Mouse (Mus musculus): ENCODE data around the gene Ghr. TPM values are rescaled to one million over a fixed set of nuclear protein-coding genes. Genes with fewer than 3 reads are reported as not detected.

Gene Ghr
- polyA plus RNA-seq, 1 experiment from 2014 or later = 21.0 TPM

GRCm38 (mm10) chr15:3290435-3290834 is 292.9 kb downstream of the Ghr start:
- ATAC-seq (ENCODE audit: low FRiP score) = no peak

GRCm38 (mm10) chr15:3286032-3286431 is 297.3 kb downstream of the Ghr start:
- ATAC-seq (ENCODE audit: low FRiP score) = no peak
- Histone ChIP-seq H3K4me2 (replicated peaks; ENCODE audit: low read depth, low read length) (no peak overlapping the region), H3K27me3 (ENCODE audit: control insufficient read depth, insufficient read depth, low read length) (no peaks in the 10 kb centered on the region), H3K4me3 (ENCODE audit: low read depth, low read length) (no peak overlapping the region), H3K9ac (ENCODE audit: low read depth, low read length) (no peak overlapping the region), H3K4me1 (replicated peaks; ENCODE audit: control insufficient read depth, insufficient read depth, low read length) (no peaks in the 10 kb centered on the region), H3K27ac (ENCODE audit: low read depth, low read length) (no peak overlapping the region), H3K9me3 (ENCODE audit: control insufficient read depth, low read length) (no peaks in the 10 kb centered on the region), H3K36me3 (ENCODE audit: control insufficient read depth, insufficient read depth, low read length) (no peaks in the 10 kb centered on the region)
- no peak for DNase-seq (ENCODE audit: low spot score)

More at GRCm38 (mm10) chr15:3290435-3290834, 292.9 kb downstream of the Ghr start:
- no peak for DNase-seq (ENCODE audit: low spot score)
- H3K9ac ChIP-seq (ENCODE audit: low read depth, low read length) = no peak overlapping the region
- H3K36me3 ChIP-seq (ENCODE audit: control insufficient read depth, insufficient read depth, low read length) = no peaks in the 10 kb centered on the region
- H3K4me3 ChIP-seq (ENCODE audit: low read depth, low read length) = no peak overlapping the region
- no peak overlapping the region for H3K4me2 ChIP-seq (replicated peaks; ENCODE audit: low read depth, low read length)
- 89% methylated on average over 3 of the region's 3 CpGs for WGBS
- H3K27ac ChIP-seq (ENCODE audit: low read depth, low read length) = no peak overlapping the region
- H3K9me3 ChIP-seq (ENCODE audit: control insufficient read depth, low read length) = no peaks in the 10 kb centered on the region
- H3K4me1 ChIP-seq (replicated peaks; ENCODE audit: control insufficient read depth, insufficient read depth, low read length) = no peaks in the 10 kb centered on the region
- H3K27me3 ChIP-seq (ENCODE audit: control insufficient read depth, insufficient read depth, low read length) = no peaks in the 10 kb centered on the region

GRCm38 (mm10) chr15:3281737-3282136 is 301.6 kb downstream of the Ghr start:
- ATAC-seq (ENCODE audit: low FRiP score) = no peak
- Histone ChIP-seq H3K4me3 (ENCODE audit: low read depth, low read length) (no peak overlapping the region), H3K36me3 (ENCODE audit: control insufficient read depth, insufficient read depth, low read length) (no peaks in the 10 kb centered on the region), H3K9me3 (ENCODE audit: control insufficient read depth, low read length) (no peaks in the 10 kb centered on the region), H3K27me3 (ENCODE audit: control insufficient read depth, insufficient read depth, low read length) (no peaks in the 10 kb centered on the region), H3K4me1 (replicated peaks; ENCODE audit: control insufficient read depth, insufficient read depth, low read length) (no peaks in the 10 kb centered on the region), H3K9ac (ENCODE audit: low read depth, low read length) (no peak overlapping the region), H3K4me2 (replicated peaks; ENCODE audit: low read depth, low read length) (no peak overlapping the region), H3K27ac (ENCODE audit: low read depth, low read length) (no peak overlapping the region)
- 64% methylated on average over 1 of the region's 1 CpGs for WGBS
- no peak for DNase-seq (ENCODE audit: low spot score)

GRCm38 (mm10) chr15:3281216-3281615 is 302.1 kb downstream of the Ghr start:
- Histone ChIP-seq H3K4me3 (ENCODE audit: low read depth, low read length) (no peak overlapping the region), H3K4me2 (replicated peaks; ENCODE audit: low read depth, low read length) (no peak overlapping the region), H3K36me3 (ENCODE audit: control insufficient read depth, insufficient read depth, low read length) (no peaks in the 10 kb centered on the region), H3K4me1 (replicated peaks; ENCODE audit: control insufficient read depth, insufficient read depth, low read length) (no peaks in the 10 kb centered on the region), H3K27ac (ENCODE audit: low read depth, low read length) (no peak overlapping the region), H3K27me3 (ENCODE audit: control insufficient read depth, insufficient read depth, low read length) (no peaks in the 10 kb centered on the region), H3K9me3 (ENCODE audit: control insufficient read depth, low read length) (no peaks in the 10 kb centered on the region), H3K9ac (ENCODE audit: low read depth, low read length) (no peak overlapping the region)
- no peak for ATAC-seq (ENCODE audit: low FRiP score)
- no peak for DNase-seq (ENCODE audit: low spot score)

- Histone ChIP-seq H3K4me2 (replicated peaks; ENCODE audit: low read depth, low read length) (no peak overlapping the region), H3K4me3 (ENCODE audit: low read depth, low read length) (no peak overlapping the region), H3K27ac (ENCODE audit: low read depth, low read length) (no peak overlapping the region), H3K36me3 (ENCODE audit: control insufficient read depth, insufficient read depth, low read length) (no peaks in the 10 kb centered on the region), H3K9ac (ENCODE audit: low read depth, low read length) (no peak overlapping the region), H3K27me3 (ENCODE audit: control insufficient read depth, insufficient read depth, low read length) (no peaks in the 10 kb centered on the region), H3K4me1 (replicated peaks; ENCODE audit: control insufficient read depth, insufficient read depth, low read length) (no peaks in the 10 kb centered on the region), H3K9me3 (ENCODE audit: control insufficient read depth, low read length) (no peaks in the 10 kb centered on the region)
- no peak for DNase-seq (ENCODE audit: low spot score)
- WGBS = 85% methylated on average over 7 of the region's 7 CpGs
- no peak for ATAC-seq (ENCODE audit: low FRiP score)
Observed at GRCm38 (mm10) chr15:3279242-3279641, 304.1 kb downstream of the Ghr start.

GRCm38 (mm10) chr15:3277391-3277790 is 305.9 kb downstream of the Ghr start:
- Histone ChIP-seq H3K9ac (ENCODE audit: low read depth, low read length) (no peak overlapping the region), H3K27me3 (ENCODE audit: control insufficient read depth, insufficient read depth, low read length) (no peaks in the 10 kb centered on the region), H3K4me3 (ENCODE audit: low read depth, low read length) (no peak overlapping the region), H3K4me2 (replicated peaks; ENCODE audit: low read depth, low read length) (no peak overlapping the region), H3K36me3 (ENCODE audit: control insufficient read depth, insufficient read depth, low read length) (no peaks in the 10 kb centered on the region), H3K4me1 (replicated peaks; ENCODE audit: control insufficient read depth, insufficient read depth, low read length) (no peaks in the 10 kb centered on the region), H3K9me3 (ENCODE audit: control insufficient read depth, low read length) (no peaks in the 10 kb centered on the region), H3K27ac (ENCODE audit: low read depth, low read length) (no peak overlapping the region)
- DNase-seq (ENCODE audit: low spot score) = no peak
- no peak for ATAC-seq (ENCODE audit: low FRiP score)
- 92% methylated on average over 2 of the region's 2 CpGs for WGBS

GRCm38 (mm10) chr15:3273191-3273590 is 310.1 kb downstream of the Ghr start:
- ATAC-seq (ENCODE audit: low FRiP score) = no peak
- no peaks in the 10 kb centered on the region for H3K4me1 ChIP-seq (replicated peaks; ENCODE audit: control insufficient read depth, insufficient read depth, low read length)
- WGBS = 92% methylated on average over 1 of the region's 1 CpGs

GRCm38 (mm10) chr15:3271216-3271615 is 312.1 kb downstream of the Ghr start:
- Histone ChIP-seq H3K9me3 (ENCODE audit: control insufficient read depth, low read length) (no peaks in the 10 kb centered on the region), H3K4me2 (replicated peaks; ENCODE audit: low read depth, low read length) (0 out of 2 replicates have a peak overlapping the region, but pooled peaks have one; percentile 17), H3K27ac (ENCODE audit: low read depth, low read length) (no peak overlapping the region), H3K36me3 (ENCODE audit: control insufficient read depth, insufficient read depth, low read length) (no peaks in the 10 kb centered on the region), H3K4me1 (replicated peaks; ENCODE audit: control insufficient read depth, insufficient read depth, low read length) (no peaks in the 10 kb centered on the region), H3K9ac (ENCODE audit: low read depth, low read length) (no peak overlapping the region), H3K4me3 (ENCODE audit: low read depth, low read length) (0 out of 2 replicates have a peak overlapping the region, but pooled peaks have one; percentile 6), H3K27me3 (ENCODE audit: control insufficient read depth, insufficient read depth, low read length) (no peaks in the 10 kb centered on the region)
- 45% methylated on average over 6 of the region's 6 CpGs for WGBS
- ATAC-seq (ENCODE audit: low FRiP score) = 0 out of 2 replicates have a peak, but pooled peaks have one; percentile 44
- peak; percentile 19 for DNase-seq (ENCODE audit: low spot score)

More at GRCm38 (mm10) chr15:3273191-3273590, 310.1 kb downstream of the Ghr start:
- Histone ChIP-seq H3K36me3 (ENCODE audit: control insufficient read depth, insufficient read depth, low read length) (no peaks in the 10 kb centered on the region), H3K9ac (ENCODE audit: low read depth, low read length) (no peak overlapping the region), H3K9me3 (ENCODE audit: control insufficient read depth, low read length) (no peaks in the 10 kb centered on the region), H3K27ac (ENCODE audit: low read depth, low read length) (no peak overlapping the region), H3K27me3 (ENCODE audit: control insufficient read depth, insufficient read depth, low read length) (no peaks in the 10 kb centered on the region), H3K4me2 (replicated peaks; ENCODE audit: low read depth, low read length) (no peak overlapping the region), H3K4me3 (ENCODE audit: low read depth, low read length) (no peak overlapping the region)
- no peak for DNase-seq (ENCODE audit: low spot score)

GRCm38 (mm10) chr15:3270646-3271077 is 312.6 kb downstream of the Ghr start:
- H3K27me3 ChIP-seq (ENCODE audit: control insufficient read depth, insufficient read depth, low read length) = no peaks in the 10 kb centered on the region
- H3K9ac ChIP-seq (ENCODE audit: low read depth, low read length) = 0 out of 2 replicates have a peak overlapping the region, but pooled peaks have one; percentile 11
- H3K36me3 ChIP-seq (ENCODE audit: control insufficient read depth, insufficient read depth, low read length) = no peaks in the 10 kb centered on the region
- DNase-seq (ENCODE audit: low spot score) (peak; percentile 68), ATAC-seq (ENCODE audit: low FRiP score) (peak; percentile 83)
- H3K4me3 ChIP-seq (ENCODE audit: low read depth, low read length) = peak overlapping the region; percentile 6; the same call in 1 of the 2 replicates
- WGBS = 3% methylated on average over 12 of the region's 12 CpGs
- H3K9me3 ChIP-seq (ENCODE audit: control insufficient read depth, low read length) = no peaks in the 10 kb centered on the region
- H3K4me2 ChIP-seq (replicated peaks; ENCODE audit: low read depth, low read length) = peak overlapping the region; percentile 31
- H3K4me1 ChIP-seq (replicated peaks; ENCODE audit: control insufficient read depth, insufficient read depth, low read length) = no peaks in the 10 kb centered on the region
- H3K27ac ChIP-seq (ENCODE audit: low read depth, low read length) = peak overlapping the region; percentile 42; the same call in 1 of the 2 replicates
